Mouse (Mus musculus): ENCODE measurements around the gene Adh5.

Adh5 gene

GRCm38 (mm10) chr3:138442612-138443464, at the start of gene Adh5:
Adh5 (plus strand) TSS chr3:138443093.
- peak; percentile 95 for DNase-seq (ENCODE audit: extremely low spot score, low spot score)

- DNase-seq (ENCODE audit: extremely low spot score, low spot score): no peak
These were observed 38.0 kb upstream of the Adh5 start for GRCm38 (mm10) chr3:138404872-138405271.

DNA sequence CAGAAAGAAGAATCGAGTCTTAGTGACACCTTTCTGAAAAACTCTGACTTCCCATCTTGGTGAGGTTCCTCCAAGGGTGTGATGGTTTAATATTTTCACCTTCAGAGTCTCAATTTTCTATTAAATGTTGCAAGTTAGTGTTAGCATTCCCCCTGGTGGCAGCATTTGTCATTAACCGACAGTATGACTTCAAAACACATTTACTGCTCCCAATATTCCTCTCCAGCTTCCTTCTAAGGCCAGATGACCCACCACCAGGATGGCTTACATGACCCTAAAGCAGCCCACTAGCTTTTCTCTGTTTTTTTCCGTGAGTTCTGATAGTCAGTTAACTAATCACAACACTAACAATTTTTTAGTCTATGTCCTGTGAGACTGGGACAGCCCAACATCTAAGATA, 37.6 kb upstream of the Adh5 start:
- DNase-seq (ENCODE audit: extremely low spot score, low spot score): peak; percentile 24

- DNase-seq (ENCODE audit: extremely low spot score, low spot score): no peak
These were observed 37.1 kb upstream of the Adh5 start for GRCm38 (mm10) chr3:138405840-138406239.

DNA sequence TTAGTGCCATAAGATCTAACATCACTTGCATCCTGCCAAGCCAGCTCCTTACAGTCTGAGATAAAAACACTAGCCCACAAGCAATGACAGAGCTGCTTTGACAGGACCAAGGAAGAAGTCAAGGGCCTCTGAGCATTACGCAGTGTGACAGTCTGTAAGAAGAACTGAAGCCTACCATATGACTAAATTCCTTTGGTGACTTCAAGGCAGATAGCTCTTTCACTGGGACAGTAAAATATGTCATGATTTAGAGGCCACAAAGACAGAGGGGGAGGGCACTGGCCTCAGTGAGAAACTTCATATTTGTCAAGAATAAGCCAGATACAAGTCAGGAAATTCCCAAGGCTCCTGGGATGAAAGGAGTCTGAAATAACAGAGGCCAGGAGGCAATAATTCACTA, 35.0 kb upstream of the Adh5 start:
- DNase-seq (ENCODE audit: extremely low spot score, low spot score): no peak

- DNase-seq (ENCODE audit: extremely low spot score, low spot score): no peak
These were observed 33.3 kb upstream of the Adh5 start for GRCm38 (mm10) chr3:138409585-138409984.

DNA sequence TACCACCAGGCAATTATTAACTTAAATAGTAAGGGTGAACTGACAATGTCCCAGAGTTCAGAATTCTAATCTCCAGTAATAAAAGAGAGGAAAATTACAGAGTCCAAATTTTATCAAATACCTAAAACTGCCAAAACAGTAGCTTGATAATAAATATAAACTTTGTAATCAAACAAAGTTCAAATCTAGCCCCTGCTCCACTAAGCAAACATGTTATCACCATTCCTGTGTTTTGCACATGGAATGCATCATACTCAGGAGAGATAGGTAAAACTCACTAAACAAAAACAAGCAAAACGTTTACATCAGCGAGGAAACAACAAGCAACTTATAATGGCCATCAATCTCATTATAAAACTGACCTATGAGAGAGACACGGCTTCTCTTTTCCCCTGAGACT, 32.7 kb upstream of the Adh5 start:
- no peak for DNase-seq (ENCODE audit: extremely low spot score, low spot score)

- DNase-seq (ENCODE audit: extremely low spot score, low spot score): peak; percentile 20
These were observed 27.7 kb upstream of the Adh5 start, which contains the start of gene Adh4 for GRCm38 (mm10) chr3:138415121-138415690. Adh4 (plus strand) TSS chr3:138415466.

DNA sequence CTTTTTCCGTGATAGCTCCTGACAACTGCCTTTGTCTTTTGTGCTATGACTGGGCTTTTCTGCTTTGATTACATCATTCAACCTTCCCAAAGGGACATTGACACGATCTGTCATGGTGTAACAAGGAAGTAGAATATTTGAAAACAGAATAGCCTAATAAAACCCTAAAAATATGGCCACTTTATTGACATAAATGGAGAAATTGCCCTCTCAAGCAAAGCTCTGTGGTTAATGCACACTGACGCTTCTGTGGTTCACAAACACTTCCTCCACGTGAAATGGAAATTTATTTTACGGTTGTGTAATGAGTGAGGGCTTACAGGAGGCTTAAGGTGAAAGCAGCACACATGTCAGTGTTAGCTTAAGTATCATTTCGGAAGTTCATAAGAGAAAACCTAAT, 23.5 kb upstream of the Adh5 start:
- no peak for DNase-seq (ENCODE audit: extremely low spot score, low spot score)

GRCm38 (mm10) chr3:138420385-138420784, 22.5 kb upstream of the Adh5 start:
- DNase-seq (ENCODE audit: extremely low spot score, low spot score): no peak

DNA sequence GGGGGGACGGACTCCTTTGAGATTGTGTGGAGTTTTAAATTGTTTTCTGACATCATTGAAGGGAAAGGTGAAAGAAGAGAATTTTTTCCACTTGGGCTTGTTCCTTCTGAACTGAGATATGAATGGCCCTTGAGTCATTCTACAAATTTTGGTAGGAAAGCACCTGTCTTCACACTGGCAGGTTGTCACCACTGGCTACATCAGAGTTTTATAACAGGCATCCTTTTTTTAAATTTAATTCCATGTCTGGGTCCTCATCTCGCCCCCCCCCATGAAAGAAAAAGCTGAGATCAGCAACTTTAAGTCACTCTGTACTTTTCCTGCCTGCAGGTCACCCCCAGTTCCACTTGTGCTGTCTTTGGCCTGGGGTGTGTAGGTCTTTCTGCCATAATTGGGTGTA, 19.2 kb upstream of the Adh5 start:
- no peak for DNase-seq (ENCODE audit: extremely low spot score, low spot score)

GRCm38 (mm10) chr3:138424247-138424646, 18.6 kb upstream of the Adh5 start:
- no peak for DNase-seq (ENCODE audit: extremely low spot score, low spot score)

DNA sequence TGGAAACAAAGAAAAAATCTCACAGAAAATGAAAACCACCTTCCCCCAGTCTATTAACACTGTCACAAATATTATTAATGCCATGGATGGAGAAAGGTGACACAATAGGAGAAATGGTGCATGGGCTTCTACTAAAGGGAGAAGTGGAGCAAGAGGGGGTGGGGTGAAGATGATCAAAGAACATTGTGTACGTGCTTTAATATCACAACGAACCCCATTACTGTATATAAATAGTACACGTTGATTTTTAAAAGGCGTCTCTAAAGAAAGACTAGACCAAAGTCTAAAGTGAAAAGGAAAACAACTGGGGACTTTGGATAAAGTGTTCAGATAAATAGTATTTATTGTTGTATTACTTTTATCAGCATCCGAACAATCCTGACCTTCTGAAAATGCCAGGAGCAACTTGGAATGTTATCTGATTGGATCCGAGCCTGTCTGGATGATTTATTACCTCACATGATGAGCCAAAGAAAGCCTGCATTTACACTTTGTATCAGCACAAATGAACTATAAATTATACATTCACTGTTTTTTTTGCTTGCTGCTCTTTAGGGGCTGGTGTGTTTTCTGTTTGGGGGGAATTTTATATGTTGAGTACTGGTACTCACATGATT, 12.4 kb upstream of the Adh5 start:
- DNase-seq (ENCODE audit: extremely low spot score, low spot score): no peak

GRCm38 (mm10) chr3:138431835-138432234, 11.1 kb upstream of the Adh5 start:
- DNase-seq (ENCODE audit: extremely low spot score, low spot score): no peak

- no peak for DNase-seq (ENCODE audit: extremely low spot score, low spot score)
These were observed 4.2 kb upstream of the Adh5 start for GRCm38 (mm10) chr3:138438716-138439115.

GRCm38 (mm10) chr3:138442203-138442602, 690 bp upstream of the Adh5 start:
- no peak for DNase-seq (ENCODE audit: extremely low spot score, low spot score)

GRCm38 (mm10) chr3:138443465-138443771, 525 bp downstream of the Adh5 start:
- DNase-seq (ENCODE audit: extremely low spot score, low spot score): no peak

- DNase-seq (ENCODE audit: extremely low spot score, low spot score): no peak
These were observed 5.4 kb downstream of the Adh5 start for GRCm38 (mm10) chr3:138448077-138448860.

- no peak for DNase-seq (ENCODE audit: extremely low spot score, low spot score)
These were observed 9.3 kb downstream of the Adh5 start for GRCm38 (mm10) chr3:138452169-138452568.

GRCm38 (mm10) chr3:138454234-138454633, 11.3 kb downstream of the Adh5 start:
- DNase-seq (ENCODE audit: extremely low spot score, low spot score): no peak

GRCm38 (mm10) chr3:138454711-138455435, 12.0 kb downstream of the Adh5 start:
- DNase-seq (ENCODE audit: extremely low spot score, low spot score): no peak

All from neural tube, embryonic 10.5 days (tissue).